Mouse (Mus musculus) intestine, postnatal 0 days (tissue): ENCODE results near the gene Spon2. TPM values are rescaled to one million over a fixed set of nuclear protein-coding genes. Genes with fewer than 3 reads are reported as not detected.

Experiments
- ATAC-seq: fragments of 200-750 bp; cut with Nextera tagmentation; 2 replicates; pipeline ENCODE4 v1.8.0; 2017; ENCODE audit warnings: mild to moderate bottlenecking, moderate TSS enrichment, moderate library complexity
- H3K27ac ChIP-seq: fragments of 300-500 bp; sonication (generic); 2 replicates; pipeline ENCODE4 v1.5.1; 2014; ENCODE audit warnings: mild to moderate bottlenecking, low read depth, low read length, moderate library complexity
- H3K27me3 ChIP-seq: fragments of 300-500 bp; sonication (generic); replicated peaks from 2 replicates; pipeline ENCODE4 v1.6.1; 2014; ENCODE audit warnings: low read length, mixed read lengths; ENCODE audit not compliant: control insufficient read depth, insufficient read depth
- H3K36me3 ChIP-seq: fragments of 300-500 bp; sonication (generic); 2 replicates; pipeline ENCODE4 v1.6.1; 2014; ENCODE audit warnings: mild to moderate bottlenecking, moderate library complexity; ENCODE audit not compliant: control insufficient read depth, insufficient read depth
- H3K4me1 ChIP-seq: fragments of 300-500 bp; sonication (generic); replicated peaks from 2 replicates; pipeline ENCODE4 v1.6.1; 2014; ENCODE audit warnings: antibody characterized with exemption, low read length, mixed read lengths; ENCODE audit not compliant: control insufficient read depth, insufficient read depth
- H3K4me2 ChIP-seq: fragments of 300-500 bp; sonication (generic); replicated peaks from 2 replicates; pipeline ENCODE4 v1.6.1; 2014; ENCODE audit warnings: low read depth, mild to moderate bottlenecking, moderate library complexity
- H3K4me3 ChIP-seq: fragments of 300-500 bp; sonication (generic); 2 replicates; pipeline ENCODE4 v1.5.1; 2014; ENCODE audit warnings: low read depth, low read length
- H3K9ac ChIP-seq: fragments of 300-500 bp; sonication (generic); 2 replicates; pipeline ENCODE4 v1.6.1; 2014; ENCODE audit warnings: mild to moderate bottlenecking, low read depth, low read length
- H3K9me3 ChIP-seq: fragments of 300-500 bp; sonication (generic); 2 replicates; pipeline ENCODE4 v1.6.1; 2016; ENCODE audit warnings: mixed run types; ENCODE audit not compliant: control insufficient read depth
- CTCF ChIP-seq: sonication (generic); IDR thresholded peaks from 2 replicates; pipeline ENCODE4 v1.5.1; 2016; ENCODE audit warnings: low read depth, mild to moderate bottlenecking, control low read depth, antibody characterized with exemption, moderate library complexity
- WGBS: fragments of 180-500 bp; shearing (Covaris S2); extraction: QIAGEN DNeasy Blood & Tissue Kit; methylation state at CpG from one replicate; pipeline ENCODE4 v1.1.7; 2014; 5-methylcytosine and 5-hydroxymethylcytosine counted together
- polyA plus RNA-seq: library from polyadenylated mRNA; unstranded; fragments of >200 nt; fragmentation: Nextera tagmentation; extraction: Ambion mirVana; gene quantifications from 2 replicates; pipeline ENCODE4 v1.2.1, GENCODE M21; 2015

Gene Spon2
- polyA plus RNA-seq, 1 experiment from 2014 or later = 43.0 TPM

GRCm38 (mm10) chr5:33220350-33221044, 2.2 kb upstream of the Spon2 start:
- H3K4me3 ChIP-seq = no peak overlapping the region
- TF ChIP-seq CTCF = no peak
- 79% methylated on average over 10 of the region's 10 CpGs for whole genome bisulfite sequencing
- H3K4me1 ChIP-seq = peaks cover 6% of the 10 kb centered on the region; the same call in 1 of the 2 replicates
- no peak for ATAC-seq
- H3K9me3 ChIP-seq = no peaks in the 10 kb centered on the region
- H3K4me2 ChIP-seq = no peak overlapping the region
- no peak overlapping the region for H3K9ac ChIP-seq
- no peaks in the 10 kb centered on the region for H3K36me3 ChIP-seq
- no peaks in the 10 kb centered on the region for H3K27me3 ChIP-seq
- no peak overlapping the region for H3K27ac ChIP-seq

GRCm38 (mm10) chr5:33219831-33220230, 1.6 kb upstream of the Spon2 start:
- H3K4me2 ChIP-seq = no peak overlapping the region
- WGBS = 95% methylated on average over 4 of the region's 4 CpGs
- ATAC-seq = no peak
- no peaks in the 10 kb centered on the region for H3K27me3 ChIP-seq
- H3K9ac ChIP-seq = no peak overlapping the region
- no peak for TF ChIP-seq CTCF
- H3K4me3 ChIP-seq = no peak overlapping the region
- no peaks in the 10 kb centered on the region for H3K36me3 ChIP-seq
- no peak overlapping the region for H3K27ac ChIP-seq
- peaks cover 6% of the 10 kb centered on the region; the same call in 1 of the 2 replicates for H3K4me1 ChIP-seq
- H3K9me3 ChIP-seq = no peaks in the 10 kb centered on the region

- peaks cover 6% of the 10 kb centered on the region; the same call in 1 of the 2 replicates for H3K4me1 ChIP-seq
- no peaks in the 10 kb centered on the region for H3K27me3 ChIP-seq
- H3K36me3 ChIP-seq = no peaks in the 10 kb centered on the region
- peak; percentile 45 for TF ChIP-seq CTCF
- no peak overlapping the region for H3K4me3 ChIP-seq
- no peak for ATAC-seq
- no peaks in the 10 kb centered on the region for H3K9me3 ChIP-seq
- no peak overlapping the region for H3K9ac ChIP-seq
- WGBS = 41% methylated on average over 20 of the region's 20 CpGs
- peak overlapping the region; percentile 61 for H3K27ac ChIP-seq
- no peak overlapping the region for H3K4me2 ChIP-seq
These were observed 643 bp upstream of the Spon2 start for GRCm38 (mm10) chr5:33218746-33219449.

- H3K4me2 ChIP-seq = peak overlapping the region; percentile 52
- peaks cover 6% of the 10 kb centered on the region; the same call in 1 of the 2 replicates for H3K4me1 ChIP-seq
- H3K4me3 ChIP-seq = peak overlapping the region; percentile 1; the same call in 1 of the 2 replicates
- no peaks in the 10 kb centered on the region for H3K9me3 ChIP-seq
- H3K36me3 ChIP-seq = no peaks in the 10 kb centered on the region
- no peaks in the 10 kb centered on the region for H3K27me3 ChIP-seq
- TF ChIP-seq CTCF = no peak
- WGBS = 36% methylated on average over 3 of the region's 3 CpGs
- peak overlapping the region; percentile 48 for H3K9ac ChIP-seq
- no peak overlapping the region for H3K27ac ChIP-seq
- ATAC-seq = no peak
These were observed 592 bp downstream of the Spon2 start for GRCm38 (mm10) chr5:33217663-33218062.

- H3K36me3 ChIP-seq = no peaks in the 10 kb centered on the region
- no peak overlapping the region for H3K4me3 ChIP-seq
- no peak for TF ChIP-seq CTCF
- no peaks in the 10 kb centered on the region for H3K9me3 ChIP-seq
- H3K9ac ChIP-seq = no peak overlapping the region
- H3K27me3 ChIP-seq = no peaks in the 10 kb centered on the region
- peaks cover 6% of the 10 kb centered on the region; the same call in 1 of the 2 replicates for H3K4me1 ChIP-seq
- no peak overlapping the region for H3K4me2 ChIP-seq
- no peak for ATAC-seq
- WGBS = 68% methylated on average over 4 of the region's 4 CpGs
- H3K27ac ChIP-seq = no peak overlapping the region
These were observed 3.5 kb downstream of the Spon2 start for GRCm38 (mm10) chr5:33214723-33215122.

GRCm38 (mm10) chr5:33211254-33211653, 7.0 kb downstream of the Spon2 start:
- WGBS = 85% methylated on average over 5 of the region's 5 CpGs
- Histone ChIP-seq H3K4me3 (no peak overlapping the region), H3K9ac (no peak overlapping the region), H3K27me3 (no peaks in the 10 kb centered on the region), H3K4me1 (no peaks in the 10 kb centered on the region), H3K4me2 (no peak overlapping the region), H3K36me3 (no peaks in the 10 kb centered on the region), H3K9me3 (no peaks in the 10 kb centered on the region), H3K27ac (no peak overlapping the region)
- no peak for TF ChIP-seq CTCF
- no peak for ATAC-seq
